Mouse (Mus musculus): ENCODE results near the gene Ect2.

GRCm38 (mm10) chr3:27162410-27162804, 8.7 kb upstream of the Ect2 start:
- no peak for TF ChIP-seq CTCF (IDR thresholded peaks at IDR 0.05; ENCODE audit: insufficient read depth, low read depth, low read length)
- no peak for TF ChIP-seq POLR2A (IDR thresholded peaks at IDR 0.05; ENCODE audit: insufficient read depth, low read depth, low read length)

All from olfactory bulb, adult 2 months (tissue).